Mouse (Mus musculus): Measurements from ENCODE around the gene Gramd4.

DNA sequence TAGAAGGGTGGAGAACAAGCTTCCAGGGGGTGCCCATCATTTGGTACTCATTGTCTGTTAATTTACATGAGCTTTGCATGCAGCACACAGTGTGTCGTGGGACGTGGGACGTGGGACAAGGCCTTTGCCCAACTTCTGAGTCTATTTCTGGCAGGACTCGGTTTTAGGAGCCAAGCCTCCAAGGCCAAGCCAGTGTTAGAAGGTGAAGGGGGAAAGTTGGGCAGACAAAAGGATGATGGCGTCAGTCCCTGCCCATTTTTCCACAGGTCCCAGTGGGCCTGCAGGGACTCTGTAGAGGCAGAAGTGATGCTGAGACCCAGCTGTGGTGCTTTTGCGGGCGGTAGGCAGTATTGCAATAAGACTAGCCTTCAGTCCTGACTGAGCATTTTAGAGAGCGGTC lies 33.1 kb downstream of the Gramd4 start:
- TF ChIP-seq CTCF (IDR thresholded peaks at IDR 0.05; ENCODE audit: low read depth, low read length): no peak
- no peak for TF ChIP-seq TAL1 (conservative IDR thresholded peaks at IDR 0.05; ENCODE audit: low read depth, low read length)
- TF ChIP-seq GATA1 (IDR thresholded peaks at IDR 0.05; ENCODE audit: borderline replicate concordance, low read length): no peak
- no peak for TF ChIP-seq POLR2AphosphoS5 (IDR thresholded peaks at IDR 0.05; ENCODE audit: insufficient replicate concordance, low read depth, low read length)
- no peak for TF ChIP-seq GATA2 (IDR thresholded peaks at IDR 0.05; ENCODE audit: borderline replicate concordance, low read depth, low read length)

Measured in G1E (cell line).